Mouse (Mus musculus): ENCODE results near the gene Nab2.

DNA sequence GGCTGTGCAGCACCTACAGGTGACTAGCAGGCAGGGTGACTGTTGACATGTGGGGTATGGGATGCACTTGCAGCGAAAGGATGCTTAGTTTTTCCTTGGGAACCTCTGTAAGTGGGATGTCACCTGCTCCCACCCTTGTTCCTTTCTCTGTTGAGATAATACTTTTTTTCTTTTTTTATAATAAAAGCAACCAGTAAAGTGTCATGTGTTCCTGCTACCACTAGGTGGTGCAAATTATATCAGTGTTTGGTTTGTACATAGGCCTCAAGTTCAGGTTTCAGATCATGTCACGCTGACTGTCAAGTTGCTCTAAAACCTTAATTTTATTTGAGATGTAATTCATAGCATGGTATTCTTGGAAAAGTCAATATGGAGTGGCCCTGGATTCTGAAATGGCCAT, 26.3 kb upstream of the Nab2 start:
- TF ChIP-seq CTCF (IDR thresholded peaks at IDR 0.05; ENCODE audit: borderline replicate concordance, control insufficient read depth, extremely low read depth, insufficient read depth, low read length, poor library complexity) (no peak), POLR2A (IDR thresholded peaks at IDR 0.05; ENCODE audit: control insufficient read depth, extremely low read depth, insufficient read depth, low read length, poor library complexity) (no peak)
